Mouse (Mus musculus) MEL (cell line): ENCODE measurements around the gene Tspan18. TPM values are rescaled to one million over a fixed set of nuclear protein-coding genes. Genes with fewer than 3 reads are reported as not detected.

Source experiments
- DNase-seq: peaks from one replicate; pipeline ENCODE4 v3.0.0; 2011; ENCODE audit warnings: low read depth, low spot score
- H3K27ac ChIP-seq: 2 replicates; pipeline ENCODE4 v1.5.1; 2012; ENCODE audit warnings: low read depth, mild to moderate bottlenecking, control low read depth, low read length, moderate library complexity; ENCODE audit not compliant: control insufficient read depth
- H3K27me3 ChIP-seq, 2 experiments: fragments of 150-350 bp in 1 of 2; sonication (generic) in 1 of 2; 2 replicates each; pipeline ENCODE4 v1.6.1; 2012; ENCODE audit warnings: low read length in 2 of 2, mild to moderate bottlenecking in 2 of 2, improper control_type of control experiment in 1 of 2, moderate library complexity in 1 of 2; ENCODE audit not compliant: insufficient read depth in 2 of 2, control insufficient read depth in 1 of 2
- H3K36me3 ChIP-seq, 2 experiments: 2 replicates each; pipeline ENCODE4 v1.6.1; 2012 to 2014; ENCODE audit warnings: low read length in 2 of 2, improper control_type of control experiment in 1 of 2, inconsistent platforms in 1 of 2, mild to moderate bottlenecking in 1 of 2; ENCODE audit not compliant: insufficient read depth in 2 of 2, control insufficient read depth in 1 of 2
- H3K4me1 ChIP-seq, 2 experiments: fragments of 150-350 bp in 1 of 2; sonication (generic) in 1 of 2; 2 replicates each; pipeline ENCODE4 v1.6.1; 2012; ENCODE audit warnings: low read length in 2 of 2, improper control_type of control experiment in 1 of 2, mild to moderate bottlenecking in 1 of 2; ENCODE audit not compliant: insufficient read depth in 2 of 2, control insufficient read depth in 1 of 2
- H3K4me3 ChIP-seq, 2 experiments: fragments of 150-350 bp in 1 of 2; sonication (generic) in 1 of 2; 2 replicates each; pipeline ENCODE4 v1.5.1; 2012; ENCODE audit warnings: low read depth in 2 of 2, low read length in 2 of 2, mild to moderate bottlenecking in 2 of 2, moderate library complexity in 2 of 2, control low read depth in 1 of 2, improper control_type of control experiment in 1 of 2; ENCODE audit not compliant: control insufficient read depth in 1 of 2, insufficient read depth in 1 of 2
- H3K79me2 ChIP-seq: 2 replicates; pipeline ENCODE4 v1.6.1; 2012; ENCODE audit warnings: mild to moderate bottlenecking, low read length, moderate library complexity; ENCODE audit not compliant: control insufficient read depth, poor library complexity, insufficient read depth
- H3K9ac ChIP-seq: 2 replicates; pipeline ENCODE4 v1.6.1; 2012; ENCODE audit warnings: low read depth, mild to moderate bottlenecking, control low read depth, low read length, moderate library complexity; ENCODE audit not compliant: control insufficient read depth, poor library complexity, severe bottlenecking
- H3K9me3 ChIP-seq: fragments of 150-350 bp; sonication (generic); replicated peaks from 2 replicates; pipeline ENCODE4 v1.6.1; 2012; ENCODE audit warnings: mild to moderate bottlenecking, low read length, improper control_type of control experiment, moderate library complexity; ENCODE audit not compliant: insufficient read depth
- BHLHE40 ChIP-seq: IDR thresholded peaks from 2 replicates; pipeline ENCODE4 v1.6.1; 2012; ENCODE audit warnings: low read depth, mild to moderate bottlenecking, inconsistent platforms, low read length, improper control_type of control experiment, borderline replicate concordance
- CHD1 ChIP-seq: IDR thresholded peaks from 2 replicates; pipeline ENCODE4 v1.6.1; 2012; ENCODE audit warnings: low read depth, mild to moderate bottlenecking, inconsistent platforms, low read length, improper control_type of control experiment
- CHD2 ChIP-seq: IDR thresholded peaks from 2 replicates; pipeline ENCODE4 v1.6.1; 2011; ENCODE audit warnings: low read length, improper control_type of control experiment
- E2F4 ChIP-seq: IDR thresholded peaks from 2 replicates; pipeline ENCODE4 v1.6.1; 2011; ENCODE audit warnings: low read depth, low read length, improper control_type of control experiment, borderline replicate concordance
- ELF1 ChIP-seq: IDR thresholded peaks from 2 replicates; pipeline ENCODE4 v1.6.1; 2014; ENCODE audit warnings: low read depth, mild to moderate bottlenecking, inconsistent platforms, low read length, improper control_type of control experiment, moderate library complexity
- GATA1 ChIP-seq: IDR thresholded peaks from 2 replicates; pipeline ENCODE4 v1.6.1; 2011; ENCODE audit warnings: low read depth, low read length, improper control_type of control experiment
- HCFC1 ChIP-seq: IDR thresholded peaks from 2 replicates; pipeline ENCODE4 v1.6.1; 2012; ENCODE audit warnings: low read depth, mild to moderate bottlenecking, inconsistent platforms, low read length, improper control_type of control experiment, moderate library complexity
- JUND ChIP-seq: IDR thresholded peaks from 2 replicates; pipeline ENCODE4 v1.6.1; 2011; ENCODE audit warnings: low read depth, mild to moderate bottlenecking, improper control_type of control experiment, low read length
- MAZ ChIP-seq: IDR thresholded peaks from 2 replicates; pipeline ENCODE4 v1.6.1; 2012; ENCODE audit warnings: low read depth, mild to moderate bottlenecking, inconsistent platforms, low read length, improper control_type of control experiment
- MEF2A ChIP-seq: IDR thresholded peaks from 2 replicates; pipeline ENCODE4 v1.6.1; 2014; ENCODE audit warnings: low read depth, mild to moderate bottlenecking, inconsistent platforms, low read length, improper control_type of control experiment; ENCODE audit not compliant: poor library complexity, insufficient replicate concordance, severe bottlenecking; ENCODE audit errors: extremely low read depth
- MXI1 ChIP-seq: IDR thresholded peaks from 2 replicates; pipeline ENCODE4 v1.6.1; 2011; ENCODE audit warnings: mild to moderate bottlenecking, low read depth, low read length, improper control_type of control experiment
- MYC ChIP-seq: IDR thresholded peaks from 2 replicates; pipeline ENCODE4 v1.6.1; 2011; ENCODE audit warnings: low read depth, mild to moderate bottlenecking, low read length, improper control_type of control experiment, moderate library complexity
- NELFE ChIP-seq: IDR thresholded peaks from 2 replicates; pipeline ENCODE4 v1.6.1; 2011; ENCODE audit warnings: low read depth, low read length, improper control_type of control experiment
- POLR2A ChIP-seq, 2 experiments: IDR thresholded peaks; 2 replicates each; pipeline ENCODE4 v1.6.1; 2011 to 2012; ENCODE audit warnings: low read length in 2 of 2, mild to moderate bottlenecking in 2 of 2, control low read depth in 1 of 2, improper control_type of control experiment in 1 of 2, low read depth in 1 of 2, moderate library complexity in 1 of 2; ENCODE audit not compliant: control insufficient read depth in 1 of 2, insufficient read depth in 1 of 2, poor library complexity in 1 of 2
- POLR2AphosphoS2 ChIP-seq: IDR thresholded peaks from 2 replicates; pipeline ENCODE4 v1.6.1; 2011; ENCODE audit warnings: low read length, improper control_type of control experiment
- POLR2AphosphoS5 ChIP-seq: IDR thresholded peaks from 2 replicates; pipeline ENCODE4 v1.6.1; 2012; ENCODE audit warnings: low read depth, borderline replicate concordance, mild to moderate bottlenecking, inconsistent platforms, low read length, moderate library complexity, mixed read lengths
- RAD21 ChIP-seq: IDR thresholded peaks from 2 replicates; pipeline ENCODE4 v1.6.1; 2011; ENCODE audit warnings: mild to moderate bottlenecking, low read depth, low read length, improper control_type of control experiment
- RCOR1 ChIP-seq: IDR thresholded peaks from 2 replicates; pipeline ENCODE4 v1.6.1; 2012; ENCODE audit warnings: low read depth, mild to moderate bottlenecking, inconsistent platforms, low read length, improper control_type of control experiment
- TAL1 ChIP-seq: IDR thresholded peaks from 2 replicates; pipeline ENCODE4 v1.6.1; 2012; ENCODE audit warnings: mild to moderate bottlenecking, inconsistent platforms, low read length, moderate library complexity, mixed read lengths
- TBP ChIP-seq: IDR thresholded peaks from 2 replicates; pipeline ENCODE4 v1.8.0; 2011; ENCODE audit warnings: low read depth, low read length, improper control_type of control experiment
- UBTF ChIP-seq: IDR thresholded peaks from 2 replicates; pipeline ENCODE4 v1.6.1; 2012; ENCODE audit warnings: low read depth, mild to moderate bottlenecking, inconsistent platforms, low read length, improper control_type of control experiment, moderate library complexity, borderline replicate concordance; ENCODE audit not compliant: insufficient read depth
- USF1 ChIP-seq: IDR thresholded peaks from 2 replicates; pipeline ENCODE4 v1.6.1; 2014; ENCODE audit warnings: low read depth, mild to moderate bottlenecking, inconsistent platforms, low read length, improper control_type of control experiment, moderate library complexity
- USF2 ChIP-seq, 2 experiments: IDR thresholded peaks; 2 replicates each; pipeline ENCODE4 v1.6.1; 2011 to 2012; ENCODE audit warnings: improper control_type of control experiment in 2 of 2, low read length in 2 of 2, borderline replicate concordance in 1 of 2, inconsistent platforms in 1 of 2, low read depth in 1 of 2, mild to moderate bottlenecking in 1 of 2; ENCODE audit not compliant: insufficient read depth in 1 of 2
- ZC3H11A ChIP-seq: IDR thresholded peaks from 2 replicates; pipeline ENCODE4 v1.6.1; 2012; ENCODE audit warnings: low read depth, mild to moderate bottlenecking, inconsistent platforms, low read length, improper control_type of control experiment
- ZMIZ1 ChIP-seq: IDR thresholded peaks from 2 replicates; pipeline ENCODE4 v1.6.1; 2012; ENCODE audit warnings: low read depth, mild to moderate bottlenecking, inconsistent platforms, low read length, improper control_type of control experiment, moderate library complexity
- polyA plus RNA-seq, 2 experiments: library from polyadenylated mRNA; stranded (reverse) in 1 of 2; unstranded in 1 of 2; fragments of >175 nt in 1 of 2; fragments of >200 nt in 1 of 2; gene quantifications; 2 replicates each; pipeline versions ENCODE4 v1.2.1 to v1.2.4; 2012; ENCODE audit warnings: low replicate concordance in 2 of 2, low read depth in 1 of 2; ENCODE audit not compliant: insufficient read length in 2 of 2, insufficient read depth in 1 of 2, missing spikeins in 1 of 2
- total RNA-seq: library from RNA; depleted of rRNA; stranded (reverse); fragments of 300-350 nt; gene quantifications from 2 replicates; pipeline ENCODE4 v1.2.3, GENCODE M21; 2012

Tspan18 gene
- total and polyA plus RNA-seq, 3 experiments, result 2.2 to 4.4 TPM; not detected in 1

DNA sequence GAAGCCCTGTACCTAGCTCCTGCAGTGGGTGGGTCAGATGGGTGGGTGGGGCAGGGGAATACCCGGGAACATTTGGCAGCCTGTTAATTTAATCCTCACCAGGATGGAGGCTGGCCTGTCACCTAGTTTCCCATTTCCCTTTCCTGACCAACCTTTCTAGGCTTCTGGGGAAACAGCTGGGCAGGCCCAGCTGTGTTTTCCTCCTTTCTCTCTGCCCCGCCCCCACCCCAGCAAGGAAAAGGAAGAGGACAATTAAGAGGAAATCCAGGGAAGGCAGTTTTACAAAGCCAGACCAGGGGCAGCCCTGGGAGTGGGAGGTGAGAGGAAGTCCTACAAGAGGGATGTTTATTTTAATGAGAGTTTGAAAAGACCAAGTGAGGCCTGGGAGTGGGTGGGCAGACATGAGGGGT lies 46.4 kb upstream of the Tspan18 start:
- Histone ChIP-seq H3K4me3 (no peak overlapping the region), H3K4me1 (no peaks in the 10 kb centered on the region), H3K27me3 (peaks cover 3 to 6% of the 10 kb centered on the region in 2 experiments; a peak in 3 of 4 replicates), H3K36me3 (no peaks in the 10 kb centered on the region), H3K9me3 (no peaks in the 10 kb centered on the region), H3K9ac (no peak overlapping the region), H3K27ac (no peak overlapping the region), H3K79me2 (no peaks in the 10 kb centered on the region)
- no peak for TF ChIP-seq TAL1
- no peak for TF ChIP-seq HCFC1
- no peak for TF ChIP-seq MAZ
- no peak for TF ChIP-seq ZC3H11A
- TF ChIP-seq USF2 (IDR thresholded peaks at IDR 0.05; ENCODE audit: borderline replicate concordance in 1 of 2, insufficient read depth in 1 of 2, low read depth in 1 of 2, low read length in 2 of 2), result no peak
- TF ChIP-seq UBTF, result no peak
- TF ChIP-seq ELF1, result no peak
- TF ChIP-seq BHLHE40, result no peak
- TF ChIP-seq MXI1, result no peak
- TF ChIP-seq RAD21, result no peak
- no peak for TF ChIP-seq TBP
- no peak for TF ChIP-seq ZMIZ1
- TF ChIP-seq POLR2AphosphoS5, result no peak
- no peak for TF ChIP-seq MYC
- DNase-seq, result no peak

DNA sequence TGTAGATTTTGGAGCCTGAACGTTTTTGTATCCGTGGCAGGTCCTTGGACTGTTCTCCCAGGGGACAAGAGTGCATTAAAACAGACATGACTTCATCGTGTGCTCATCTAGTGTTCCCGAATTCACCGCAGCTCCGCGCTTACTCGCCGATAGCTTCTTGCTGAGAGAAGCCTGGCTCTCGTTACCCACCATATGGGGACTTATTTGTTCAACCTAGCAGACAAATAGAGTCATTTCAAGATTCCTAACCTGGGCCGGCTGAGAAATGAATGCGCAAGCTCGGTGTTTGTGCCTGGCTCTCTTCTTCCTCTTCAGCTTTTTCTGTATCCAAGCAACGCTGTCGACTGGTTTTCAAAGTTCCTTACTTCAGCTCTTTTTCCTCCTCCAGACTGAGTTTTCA lies 43.5 kb upstream of the Tspan18 start:
- Histone ChIP-seq H3K36me3 (no peaks in the 10 kb centered on the region), H3K4me1 (no peaks in the 10 kb centered on the region), H3K27ac (no peak overlapping the region), H3K9ac (no peak overlapping the region), H3K79me2 (no peaks in the 10 kb centered on the region), H3K4me3 (no peak overlapping the region), H3K9me3 (no peaks in the 10 kb centered on the region), H3K27me3 (peaks cover 5 to 6% of the 10 kb centered on the region in 2 experiments)
- DNase-seq, result no peak
- no peak for TF ChIP-seq ZC3H11A
- no peak for TF ChIP-seq USF2 (IDR thresholded peaks at IDR 0.05; ENCODE audit: borderline replicate concordance in 1 of 2, insufficient read depth in 1 of 2, low read depth in 1 of 2, low read length in 2 of 2)
- TF ChIP-seq POLR2AphosphoS5, result no peak
- no peak for TF ChIP-seq CHD2
- no peak for TF ChIP-seq RCOR1
- TF ChIP-seq POLR2A (IDR thresholded peaks at IDR 0.05; ENCODE audit: control insufficient read depth in 1 of 2, insufficient read depth in 1 of 2, low read depth in 1 of 2, low read length in 2 of 2, poor library complexity in 1 of 2), result no peak
- TF ChIP-seq MEF2A, result no peak
- TF ChIP-seq TAL1, result no peak
- TF ChIP-seq POLR2AphosphoS2, result no peak
- TF ChIP-seq MYC, result no peak
- TF ChIP-seq HCFC1, result no peak
- no peak for TF ChIP-seq E2F4
- no peak for TF ChIP-seq USF1
- TF ChIP-seq CHD1, result no peak
- TF ChIP-seq NELFE, result no peak
- TF ChIP-seq UBTF, result no peak
- TF ChIP-seq GATA1, result no peak
- no peak for TF ChIP-seq MXI1
- no peak for TF ChIP-seq TBP
- no peak for TF ChIP-seq JUND
